Comparison of ENCODE assay signal across 9 mouse cellular contexts in genomic region chr5:111123050-111123746, GRCm38 (mm10).
DNase-seq lines count a peak whose midpoint lies in the region; ATAC-seq and TF ChIP-seq lines count a peak whose summit lies in the region.
"Had no signal": no experiment of that assay in that cellular context is flagged by ENCODE, and none has a peak within 500 bp of the region (broad histone marks: within the 10 kb centered on the region; RNA-seq: fewer than 3 reads in every experiment).

No protein-coding gene starts in this region.

- WGBS in neural tube, embryonic 15.5 days: 34% methylated on average over 12 of the region's 12 CpGs

- no peak overlapping the region; the same call in 1 of the 2 replicates for H3K4me2 ChIP-seq in neural tube, embryonic 15.5 days

- H3K4me3 ChIP-seq in layer of hippocampus, adult 2 months: no peak overlapping the region
- H3K4me3 ChIP-seq in neural tube, embryonic 15.5 days (replicated peaks): no peak overlapping the region

- no peak overlapping the region for H3K9ac ChIP-seq in neural tube, embryonic 15.5 days (replicated peaks)

- no peak overlapping the region for H3K27ac ChIP-seq in layer of hippocampus, adult 2 months
- peak overlapping the region; percentile 63 for H3K27ac ChIP-seq in neural tube, embryonic 15.5 days (replicated peaks)

- H3K4me1 ChIP-seq in neural tube, embryonic 15.5 days: peaks cover 58% of the 10 kb centered on the region

- no peak for TF ChIP-seq POLR2A in brain, embryonic 14.5 days (IDR thresholded peaks at IDR 0.05; ENCODE audit: borderline replicate concordance, extremely low read depth, insufficient read depth, insufficient read length, poor library complexity, severe bottlenecking)

- ATAC-seq in neural tube, embryonic 15.5 days (ENCODE audit: low FRiP score): peak; percentile 68; the same call in 1 of the 2 replicates

- no peaks in the 10 kb centered on the region for H3K27me3 ChIP-seq in neural tube, embryonic 15.5 days (replicated peaks)

- no peak for TF ChIP-seq CTCF in layer of hippocampus, adult 2 months (conservative IDR thresholded peaks at IDR 0.05)
- no peak for TF ChIP-seq CTCF in brain, embryonic 14.5 days (IDR thresholded peaks at IDR 0.05; ENCODE audit: borderline replicate concordance, extremely low read depth, insufficient read depth, insufficient read length)

- DNase-seq in layer of hippocampus, adult 2 months (ENCODE audit: low spot score in 2 of 2): peak; percentile 26 to 75
- no peak for DNase-seq in layer of hippocampus, postnatal 25 days (ENCODE audit: extremely low spot score in 1 of 2, low spot score in 1 of 2)
- DNase-seq in brain, embryonic 14.5 days (ENCODE audit: low read depth): peak; percentile 95
- DNase-seq in hindlimb bud, embryonic 11.5 days (ENCODE audit: extremely low spot score, low read depth, low spot score): peak; percentile 80
- DNase-seq in adrenal gland, adult 8-10 months: no peak
- no peak for DNase-seq in gastrocnemius, postnatal 10 days
- no peak for DNase-seq in heart, postnatal 4 days
- DNase-seq: heart, postnatal 10 days had no signal

- no peaks in the 10 kb centered on the region for H3K9me3 ChIP-seq in neural tube, embryonic 15.5 days (replicated peaks)

- no peaks in the 10 kb centered on the region for H3K36me3 ChIP-seq in neural tube, embryonic 15.5 days

Comparison
In these comparisons a context has a peak if more than half of its experiments do, and no peak if none do; other contexts are left out.
1. DNase-seq: peak in layer of hippocampus, adult 2 months (2 of 2), brain, embryonic 14.5 days (single experiment) and hindlimb bud, embryonic 11.5 days (single experiment); none in layer of hippocampus, postnatal 25 days (0 of 2), adrenal gland, adult 8-10 months (single experiment), gastrocnemius, postnatal 10 days (single experiment) and heart, postnatal 4 days (single experiment).